Mouse (Mus musculus) liver (tissue): Measurements from ENCODE around the gene Mnat1.

ENCODE experiments used
- DNase-seq: peaks from one replicate; pipeline ENCODE4 v3.0.0-alpha.2; 2020; ENCODE audit warnings: mixed read lengths

The Mnat1 gene

GRCm38 (mm10) chr12:73241960-73242359, 118.4 kb downstream of the Mnat1 start:
- DNase-seq: peak; percentile 10

DNA sequence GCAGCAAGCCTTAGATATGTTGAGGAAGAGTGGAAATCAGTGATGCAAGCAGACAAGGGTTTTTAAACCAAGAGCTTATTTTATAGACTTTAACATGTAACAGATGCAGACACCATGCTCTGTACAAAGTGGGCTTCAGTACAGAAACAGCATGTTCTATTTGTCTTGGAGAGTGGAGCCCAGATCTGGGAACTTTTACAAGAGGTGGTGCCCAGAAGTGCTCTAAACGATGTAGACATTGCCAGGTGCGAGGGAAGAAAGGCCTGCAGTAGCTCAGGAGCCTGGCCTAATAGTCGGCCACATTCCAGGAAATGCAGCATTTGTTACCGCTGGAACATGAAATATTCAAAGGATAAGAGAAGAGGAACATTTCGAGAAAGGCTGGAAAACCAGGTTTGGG, 122.2 kb downstream of the Mnat1 start:
- no peak for DNase-seq

DNA sequence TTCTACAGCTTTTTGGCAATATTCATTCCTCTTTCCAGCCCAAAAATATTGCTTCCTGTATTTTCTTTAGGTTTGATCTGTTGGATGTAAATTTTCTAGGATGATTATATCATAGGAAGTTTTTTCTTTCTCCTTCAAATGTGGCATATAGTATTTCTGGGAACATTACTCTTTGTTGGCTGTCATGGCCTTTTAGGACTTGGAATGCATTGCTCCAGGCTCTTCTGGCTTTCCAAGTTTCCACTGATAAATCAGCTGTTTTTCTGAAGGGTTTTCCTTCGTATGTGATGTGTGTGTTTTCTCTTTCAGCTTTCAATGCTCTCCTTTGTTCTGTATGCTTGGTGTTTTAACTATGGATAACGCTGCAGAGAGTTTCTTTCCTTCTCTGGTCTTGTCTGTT, 131.5 kb downstream of the Mnat1 start:
- no peak for DNase-seq

GRCm38 (mm10) chr12:73259269-73259668, 135.8 kb downstream of the Mnat1 start:
- no peak for DNase-seq

GRCm38 (mm10) chr12:73260339-73260738, 136.8 kb downstream of the Mnat1 start:
- DNase-seq: no peak

DNA sequence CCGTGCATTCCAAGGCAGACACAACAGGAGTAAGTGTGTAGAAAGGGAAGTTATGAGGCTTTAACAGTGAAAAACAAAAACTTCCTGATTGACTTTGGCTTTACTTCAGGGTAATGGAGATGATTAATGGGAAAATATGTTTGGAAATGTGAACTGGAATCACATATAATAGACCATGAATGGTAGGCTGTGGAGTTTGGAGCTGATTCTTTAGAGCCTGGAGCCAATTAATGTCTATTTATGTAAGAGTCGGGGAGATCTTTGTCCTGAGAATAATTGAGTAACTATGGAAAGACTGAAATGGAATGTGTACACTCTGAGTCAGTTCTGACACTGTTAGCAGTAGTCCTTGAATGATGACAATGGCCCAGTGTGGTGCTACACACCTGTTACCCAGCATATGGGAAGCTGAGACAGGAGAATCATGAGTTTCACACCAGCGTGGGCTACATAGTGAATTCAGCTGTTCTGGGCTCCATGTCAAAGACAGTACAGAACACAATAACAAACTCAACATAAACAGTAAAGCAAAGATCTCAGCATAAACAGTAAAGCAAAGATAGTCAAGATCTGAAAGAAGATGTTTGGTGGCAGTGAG, 142.0 kb downstream of the Mnat1 start:
- DNase-seq: no peak

DNA sequence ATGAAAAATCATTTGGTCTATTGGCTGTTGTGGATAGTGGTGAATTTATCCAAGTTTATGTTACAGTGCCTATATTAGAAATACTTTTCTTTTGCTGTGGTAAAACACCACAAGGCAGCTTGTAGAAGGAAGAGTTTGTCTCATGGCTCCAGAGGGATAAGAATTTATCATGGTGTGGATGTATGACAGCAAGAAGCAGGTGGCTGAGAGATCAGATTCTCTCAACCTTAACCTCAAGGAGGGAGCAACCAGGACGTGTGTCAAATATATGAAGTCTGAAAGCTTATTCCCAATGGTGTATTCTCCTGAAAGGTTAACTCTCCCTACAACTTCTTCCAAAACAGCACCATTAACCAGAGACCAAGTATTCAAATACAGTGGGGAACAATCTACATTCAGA, 143.1 kb downstream of the Mnat1 start:
- no peak for DNase-seq

- no peak for DNase-seq
Measured at GRCm38 (mm10) chr12:73268497-73268896, 145.0 kb downstream of the Mnat1 start.

DNA sequence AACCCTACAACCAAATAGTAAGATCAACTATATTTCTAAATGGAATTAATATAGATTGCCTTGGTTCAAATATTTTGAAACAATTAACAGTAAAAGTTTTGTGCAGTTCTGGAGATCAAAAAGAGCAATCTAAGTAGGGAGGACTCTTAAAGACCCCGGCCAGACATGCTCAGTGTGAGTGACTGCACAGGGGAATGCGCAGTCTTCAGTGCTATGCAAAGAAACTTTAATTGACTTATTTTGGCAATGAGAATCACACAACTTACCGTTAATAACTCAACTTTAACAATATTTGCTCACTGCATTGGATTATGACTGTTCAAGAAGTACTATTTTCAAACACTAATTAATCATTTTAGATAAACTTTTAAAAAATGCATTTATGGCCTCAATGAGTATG, 146.0 kb downstream of the Mnat1 start:
- DNase-seq: no peak

DNA sequence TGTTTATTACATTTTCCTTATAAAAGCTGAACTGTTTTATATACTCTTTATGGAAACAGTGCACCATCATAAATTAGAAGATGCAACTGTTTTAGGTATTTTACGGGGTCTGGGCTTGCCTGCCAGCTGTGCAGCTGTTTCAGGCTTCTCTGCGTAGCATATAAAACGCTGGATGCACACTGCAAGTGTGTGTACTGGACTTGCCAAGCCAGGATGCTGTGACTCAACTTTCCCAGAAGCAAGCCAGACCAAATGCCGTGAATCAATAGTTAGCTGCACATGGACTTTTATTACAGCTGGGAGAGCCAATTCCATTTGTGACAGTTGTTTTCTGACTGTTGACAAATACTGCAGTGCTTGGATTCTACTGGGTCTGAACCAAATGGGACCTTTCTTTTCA, 146.4 kb downstream of the Mnat1 start:
- DNase-seq: no peak

DNA sequence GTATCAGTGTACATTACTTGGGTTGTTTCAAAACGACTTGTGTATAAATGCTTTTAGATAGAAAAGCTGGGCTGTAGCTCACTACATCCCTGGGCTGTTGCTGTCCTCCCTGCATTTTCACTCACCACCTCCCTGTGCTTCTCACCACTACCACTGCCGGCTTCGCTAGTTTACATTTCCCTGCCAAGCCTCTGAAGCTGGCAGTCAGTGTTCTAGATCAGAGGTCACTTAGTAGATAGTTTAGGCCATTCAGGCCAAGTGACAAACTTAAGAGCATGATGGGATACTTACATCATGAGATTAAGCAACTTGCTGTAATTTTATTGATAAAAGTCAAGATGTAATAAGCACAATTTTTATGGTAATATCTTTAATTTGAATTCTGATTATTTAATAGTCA, 151.4 kb downstream of the Mnat1 start:
- no peak for DNase-seq

- peak; percentile 90 for DNase-seq
Measured at GRCm38 (mm10) chr12:73286287-73287092, 163.0 kb downstream of the Mnat1 start, which contains the start of the genes Trmt5 and Slc38a6. Gene Trmt5 (minus strand): TSS chr12:73286710. Gene Slc38a6 (plus strand): TSS chr12:73286779.

- DNase-seq: peak; percentile 23
Measured at GRCm38 (mm10) chr12:73287609-73288008, 164.1 kb downstream of the Mnat1 start.

DNA sequence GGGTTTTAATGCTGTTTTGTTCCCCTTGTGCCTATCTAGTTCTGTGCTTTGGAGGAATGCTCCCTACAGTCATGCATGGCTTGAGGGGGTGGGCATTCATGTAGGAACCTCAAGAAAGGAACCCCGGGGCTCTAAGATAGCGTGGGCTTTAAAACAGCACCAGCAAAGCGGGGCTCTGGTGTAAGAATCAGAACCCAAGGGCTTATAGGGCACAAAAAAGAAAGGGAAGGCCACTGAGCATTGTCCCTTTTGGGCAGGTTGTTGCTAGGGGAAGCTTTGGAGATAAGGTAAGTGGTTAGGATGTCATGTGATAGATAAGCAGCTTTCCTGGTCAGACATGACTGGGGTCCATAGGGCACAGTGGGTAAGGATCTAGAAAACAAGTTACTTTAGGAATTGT, 165.1 kb downstream of the Mnat1 start:
- DNase-seq: no peak

GRCm38 (mm10) chr12:73294884-73295283, 171.4 kb downstream of the Mnat1 start:
- no peak for DNase-seq

- no peak for DNase-seq
Measured at GRCm38 (mm10) chr12:73295505-73296140, 172.1 kb downstream of the Mnat1 start.

GRCm38 (mm10) chr12:73298621-73299020, 175.1 kb downstream of the Mnat1 start:
- DNase-seq: no peak

- DNase-seq: no peak
Measured at GRCm38 (mm10) chr12:73300531-73300930, 177.0 kb downstream of the Mnat1 start.

DNA sequence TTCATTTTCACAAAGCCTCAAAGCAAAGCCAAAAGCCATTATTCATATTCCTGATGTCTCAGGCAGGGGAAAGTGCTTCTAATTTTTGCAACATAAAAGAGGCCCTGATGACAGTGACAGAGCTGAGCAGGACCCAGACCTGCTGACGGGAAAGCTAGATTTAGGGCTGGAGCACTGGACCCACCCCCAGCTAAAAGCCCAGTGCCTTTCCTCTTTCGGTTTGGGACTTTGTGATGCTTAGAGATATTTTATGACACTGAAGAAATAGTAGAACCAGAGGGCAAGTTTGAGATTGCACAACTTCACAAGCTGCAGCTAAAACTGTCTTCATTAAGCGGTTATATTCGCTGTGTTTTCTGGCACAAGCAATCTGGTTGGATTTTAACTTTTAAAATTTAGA, 181.1 kb downstream of the Mnat1 start:
- DNase-seq: no peak

DNA sequence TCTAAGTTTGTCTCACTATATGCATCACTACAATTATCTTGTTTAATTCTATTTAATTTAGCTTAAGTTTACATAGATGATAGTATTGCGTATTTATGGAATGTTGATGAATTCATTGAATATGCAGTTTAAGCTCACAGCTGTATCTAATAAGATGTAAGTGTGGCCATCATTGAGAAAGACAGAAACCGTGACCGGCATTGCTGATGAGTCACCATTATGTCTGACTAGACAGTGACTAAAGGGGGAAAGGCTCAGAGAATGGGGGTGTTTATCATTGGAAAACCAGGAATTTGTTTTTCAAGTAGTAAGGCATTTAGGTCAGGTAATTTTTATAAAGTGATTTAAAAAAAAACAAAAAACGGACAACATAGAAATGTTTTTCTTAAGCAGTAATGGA, 184.2 kb downstream of the Mnat1 start:
- DNase-seq: no peak

DNA sequence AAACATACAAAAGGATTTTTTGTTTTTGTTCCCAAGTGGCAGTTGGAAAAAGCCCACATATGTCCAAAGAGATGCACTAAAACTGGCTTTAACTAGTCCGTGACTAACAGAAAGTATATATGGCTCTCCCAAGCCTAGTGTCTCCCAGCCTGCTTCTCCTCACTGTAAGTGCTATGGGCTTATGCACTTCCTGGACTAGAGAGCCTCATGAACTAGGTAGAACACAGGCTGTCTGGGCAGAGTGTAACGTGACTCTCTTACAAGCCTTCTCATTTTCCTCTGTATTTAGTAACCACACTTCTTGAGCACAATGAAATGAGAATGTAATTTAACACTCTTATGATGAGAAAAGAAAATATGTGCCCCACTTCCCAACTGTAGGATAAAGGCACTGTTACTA, 185.2 kb downstream of the Mnat1 start:
- DNase-seq: no peak

DNA sequence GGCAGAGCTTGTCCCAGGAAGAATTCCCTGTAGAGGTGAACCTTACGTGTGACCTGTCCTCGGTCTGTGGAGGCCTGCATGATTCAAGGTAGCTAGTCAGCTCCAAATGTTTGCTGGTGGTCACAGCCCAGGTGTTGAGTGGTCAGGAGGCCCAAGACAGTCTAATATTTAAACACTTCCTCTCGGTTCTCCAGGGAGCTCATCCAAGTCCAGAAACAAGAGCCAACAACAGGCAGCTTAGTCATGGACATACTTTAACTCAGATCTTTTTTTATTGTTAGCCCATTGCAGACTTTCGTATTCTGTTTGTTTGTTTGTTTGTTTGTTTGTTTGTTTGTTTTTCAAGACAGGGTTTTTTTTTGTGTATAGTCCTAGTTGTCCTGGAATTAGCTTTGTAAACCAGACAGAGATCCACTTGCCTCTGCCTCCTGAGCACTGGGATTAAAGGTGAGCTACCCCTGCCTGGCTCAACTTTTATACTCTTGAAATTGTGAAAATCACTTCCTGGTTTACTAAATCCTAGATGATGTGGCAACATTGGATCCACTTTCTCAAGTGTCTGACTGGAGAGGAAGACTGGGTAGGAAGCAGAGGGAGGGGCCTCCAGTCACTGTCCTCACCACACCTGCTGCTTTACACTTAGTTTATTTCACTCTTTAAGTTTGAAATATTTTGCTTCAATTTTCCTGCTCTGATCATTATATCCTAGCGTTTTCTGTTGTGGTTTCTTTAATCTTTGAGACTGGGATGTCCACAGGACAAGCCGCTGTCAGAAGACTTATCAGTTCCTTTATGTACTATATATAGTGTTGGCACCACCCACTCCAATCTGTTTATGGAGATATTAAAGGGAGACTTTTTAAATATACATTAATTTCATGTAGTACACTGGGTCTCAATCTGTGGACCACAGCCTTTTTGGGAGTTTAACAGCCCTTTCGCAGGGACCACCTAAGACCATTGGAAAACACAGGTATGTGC, 194.5 kb downstream of the Mnat1 start:
- DNase-seq: no peak
